8 mouse cellular contexts compared by ENCODE assay signal in genomic region chr17:35978811-35979400, GRCm38 (mm10). TPM values are rescaled to one million over a fixed set of nuclear protein-coding genes. Genes with fewer than 3 reads are reported as not detected.
DNase-seq lines count a peak whose midpoint lies in the region; ATAC-seq lines count a peak whose summit lies in the region.

No protein-coding gene starts in this region.

- no peaks in the 10 kb centered on the region for H3K9me3 ChIP-seq in stomach, embryonic 15.5 days

- WGBS in stomach, embryonic 15.5 days = under 1% methylated on average over 41 of the region's 41 CpGs

- DNase-seq in adrenal gland, postnatal 36 days = peak; percentile 48 to 51
- DNase-seq in adrenal gland, postnatal 10 days = no peak
- peak; percentile 71 for DNase-seq in ovary, postnatal 14 days (ENCODE audit: low spot score)
- no peak for DNase-seq in ovary, postnatal 36 days (ENCODE audit: low spot score)
- peak; percentile 84 for DNase-seq in forelimb bud, embryonic 11.5 days (ENCODE audit: low read depth, low spot score)
- DNase-seq in layer of hippocampus, adult 9-11 months = peak; percentile 91
- DNase-seq in lung, postnatal 25 days (ENCODE audit: low spot score) = peak; percentile 16

- H3K4me3 ChIP-seq in stomach, embryonic 15.5 days (replicated peaks) = peak overlapping the region; percentile 97

- ATAC-seq in stomach, embryonic 15.5 days (ENCODE audit: insufficient read depth, low FRiP score, low read depth) = peak; percentile 67

- H3K4me1 ChIP-seq in stomach, embryonic 15.5 days = peaks cover 24% of the 10 kb centered on the region

- peaks cover 20% of the 10 kb centered on the region; the same call in 1 of the 2 replicates for H3K36me3 ChIP-seq in stomach, embryonic 15.5 days

- peak overlapping the region; percentile 97 for H3K27ac ChIP-seq in stomach, embryonic 15.5 days

- H3K27me3 ChIP-seq in stomach, embryonic 15.5 days (replicated peaks) = no peaks in the 10 kb centered on the region

- H3K9ac ChIP-seq in stomach, embryonic 15.5 days = peak overlapping the region; percentile 90

- peak overlapping the region; percentile 87 for H3K4me2 ChIP-seq in stomach, embryonic 15.5 days

RNA-seq across cellular contexts. Expression of gene Gnl1, which starts 0.7 kb away (rescaled TPM):
- total RNA-seq in adrenal gland, postnatal 36 days (2021) = 10 to 100 TPM; 51.2 to 54.4 TPM
- 10 to 100 TPM; 41.5 to 42.9 TPM for total RNA-seq in adrenal gland, postnatal 10 days (2021)
- 41.4 and 47.0 TPM in 2 replicates for polyA plus RNA-seq in stomach, embryonic 15.5 days (2015; fragmentation: Nextera tagmentation; extraction: Ambion mirVana)

RNA-seq across cellular contexts. Expression of gene Prr3, which starts 1.1 kb away (rescaled TPM):
- total RNA-seq in adrenal gland, postnatal 36 days (2021) = 10 to 100 TPM; 18.3 to 19.1 TPM
- total RNA-seq in adrenal gland, postnatal 10 days (2021) = 10 to 100 TPM; 16.7 to 28.8 TPM
- 27.6 and 29.0 TPM in 2 replicates for polyA plus RNA-seq in stomach, embryonic 15.5 days (2015; fragmentation: Nextera tagmentation; extraction: Ambion mirVana)

RNA-seq across cellular contexts. Expression of gene Abcf1, which starts 9.3 kb away (rescaled TPM):
- total RNA-seq in adrenal gland, postnatal 36 days (2021) = 10 to 100 TPM; 90.0 to 96.2 TPM
- total RNA-seq in adrenal gland, postnatal 10 days (2021) = 10 to 100 TPM; 72.7 to 78.3 TPM
- 94.0 and 94.7 TPM in 2 replicates for polyA plus RNA-seq in stomach, embryonic 15.5 days (2015; fragmentation: Nextera tagmentation; extraction: Ambion mirVana)

RNA-seq across cellular contexts. Expression of gene H2-T24, which starts 41.5 kb away (rescaled TPM):
- 1 to 10 TPM; 6.5 to 9.3 TPM for total RNA-seq in adrenal gland, postnatal 36 days (2021)
- 1 to 10 TPM; 2.9 to 3.9 TPM for total RNA-seq in adrenal gland, postnatal 10 days (2021)
- 2.6 and 4.2 TPM in 2 replicates for polyA plus RNA-seq in stomach, embryonic 15.5 days (2015; fragmentation: Nextera tagmentation; extraction: Ambion mirVana)

RNA-seq across cellular contexts. Expression of gene H2-T23, which starts 53.7 kb away (rescaled TPM):
- 10 to 100 TPM; 57.8 to 68.4 TPM for total RNA-seq in adrenal gland, postnatal 36 days (2021)
- total RNA-seq in adrenal gland, postnatal 10 days (2021) = 10 to 100 TPM; 55.7 to 82.7 TPM
- polyA plus RNA-seq in stomach, embryonic 15.5 days (2015; fragmentation: Nextera tagmentation; extraction: Ambion mirVana) = 11.4 and 14.8 TPM in 2 replicates

Comparison
In these comparisons a context has a peak if more than half of its experiments do, and no peak if none do; other contexts are left out.
1. DNase-seq: peak in adrenal gland, postnatal 36 days (2 of 2), ovary, postnatal 14 days (single experiment), forelimb bud, embryonic 11.5 days (single experiment), layer of hippocampus, adult 9-11 months (single experiment) and lung, postnatal 25 days (single experiment); none in adrenal gland, postnatal 10 days (single experiment) and ovary, postnatal 36 days (single experiment).